Mouse (Mus musculus): ENCODE measurements around the gene Krt18. TPM values are rescaled to one million over a fixed set of nuclear protein-coding genes. Genes with fewer than 3 reads are reported as not detected.
A peak's percentile ranks its signal among the peaks of the same experiment; 100 is the strongest.

Krt18 gene
- polyA plus RNA-seq, 1 experiment from 2014 or later: 33.4 TPM

DNA sequence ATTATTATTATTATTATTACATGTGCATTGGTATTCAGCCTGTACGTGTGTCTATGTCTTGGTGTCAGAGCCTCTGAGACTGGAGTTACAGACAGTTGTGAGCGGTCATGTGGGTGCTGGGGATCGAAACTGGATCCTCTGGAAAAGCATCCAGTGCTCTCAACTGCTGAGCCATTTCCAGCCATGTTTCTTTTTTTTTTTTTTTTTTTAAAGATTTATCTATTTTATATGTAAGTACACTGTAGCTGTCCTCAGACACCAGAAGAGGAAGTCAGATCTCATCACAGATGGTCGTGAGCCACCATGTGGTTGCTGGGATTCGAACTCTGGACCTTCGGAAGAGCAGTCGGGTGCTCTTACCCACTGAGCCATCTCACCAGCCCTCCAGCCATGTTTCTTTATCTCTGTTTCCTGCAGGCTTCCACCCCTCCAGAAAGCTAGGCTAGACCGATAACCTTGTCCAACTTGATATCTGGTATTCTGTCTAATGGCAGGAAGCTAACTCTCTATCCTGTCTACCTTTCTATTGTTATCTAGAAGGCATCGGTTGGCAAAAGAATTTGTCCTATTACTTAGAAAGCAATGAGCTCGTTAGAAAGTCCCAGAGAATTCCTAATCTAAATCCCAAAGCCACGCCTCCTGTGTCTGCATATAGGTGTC is 28.2 kb upstream of the Krt18 start:
- no peak for DNase-seq (ENCODE audit: low spot score)
- no peak overlapping the region for H3K27ac ChIP-seq
- peaks cover 28% of the 10 kb centered on the region for H3K4me1 ChIP-seq
- 93% methylated on average over 11 of the region's 11 CpGs for WGBS
- H3K27me3 ChIP-seq (ENCODE audit: low read depth, poor library complexity, severe bottlenecking): peaks cover 54% of the 10 kb centered on the region
- no peaks in the 10 kb centered on the region for H3K9me3 ChIP-seq (replicated peaks)
- H3K36me3 ChIP-seq: peaks cover 4% of the 10 kb centered on the region; the same call in 1 of the 2 replicates
- H3K4me3 ChIP-seq: no peak overlapping the region

DNA sequence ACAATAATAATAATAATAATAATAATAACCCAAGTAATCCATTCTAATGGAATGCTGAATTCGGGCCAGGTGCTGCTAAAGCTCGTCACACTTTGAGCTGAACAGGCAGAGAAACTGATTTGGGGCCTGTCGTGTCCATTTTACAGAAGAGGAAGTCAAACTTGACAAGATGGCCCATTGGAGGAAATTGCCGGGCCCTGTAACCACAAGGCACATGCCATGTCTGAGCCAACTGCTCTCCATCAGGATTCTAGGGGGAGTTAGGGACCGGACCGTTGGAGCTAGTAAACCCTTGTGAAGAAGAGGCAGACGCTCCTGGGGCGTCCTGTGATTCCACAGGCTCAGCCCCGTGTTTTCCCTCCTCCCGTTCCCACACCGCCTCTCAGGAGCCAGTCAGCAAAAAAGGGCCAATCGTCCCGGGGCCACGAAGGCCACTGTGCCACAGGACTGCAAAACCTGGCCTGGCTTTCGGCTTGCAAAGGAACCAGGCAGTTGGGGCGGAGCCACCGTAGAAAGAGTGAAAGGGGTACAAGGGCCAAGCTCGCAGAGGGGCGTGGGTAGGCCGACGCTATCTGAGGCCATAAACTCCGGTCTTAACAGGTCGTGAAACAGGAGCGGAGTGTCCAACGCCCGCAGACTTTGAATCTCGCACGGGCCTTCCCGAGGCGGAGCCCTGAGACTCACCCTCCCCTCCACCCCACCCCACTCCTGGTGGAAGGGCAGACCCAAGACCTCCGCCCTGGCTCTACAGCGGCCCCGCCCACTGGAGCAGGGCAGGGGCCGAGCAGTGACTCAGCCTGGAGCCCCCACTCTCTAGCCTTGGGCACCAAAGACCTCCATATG is 25.1 kb upstream of the Krt18 start:
- peaks cover 71% of the 10 kb centered on the region for H3K27me3 ChIP-seq (ENCODE audit: low read depth, poor library complexity, severe bottlenecking)
- H3K36me3 ChIP-seq: no peaks in the 10 kb centered on the region
- WGBS: 3% methylated on average over 34 of the region's 34 CpGs
- peak; percentile 85 for DNase-seq (ENCODE audit: low spot score)
- H3K27ac ChIP-seq: peak overlapping the region; percentile 77
- H3K9me3 ChIP-seq (replicated peaks): no peaks in the 10 kb centered on the region
- H3K4me1 ChIP-seq: peaks cover 54% of the 10 kb centered on the region
- peak overlapping the region; percentile 54 for H3K4me3 ChIP-seq

DNA sequence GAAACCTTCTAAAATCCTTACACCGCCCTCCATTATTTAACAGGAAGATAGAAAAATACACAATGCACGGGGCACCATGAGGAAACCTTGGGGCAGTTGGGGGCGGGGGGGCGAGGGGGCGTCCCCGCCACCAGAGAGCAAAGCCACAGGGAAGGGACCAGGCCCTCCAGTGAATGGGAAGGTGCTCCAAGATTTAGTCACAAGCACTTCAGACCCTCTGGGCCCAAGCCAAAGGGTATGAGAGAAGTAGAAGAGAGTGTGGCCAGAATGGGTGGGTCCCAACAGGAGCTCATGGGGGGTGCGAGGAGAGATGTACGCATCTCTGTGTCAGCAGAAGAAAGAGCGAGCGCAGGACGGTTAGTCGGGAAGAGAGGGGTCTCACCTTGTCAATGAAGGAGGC is 24.5 kb upstream of the Krt18 start:
- Histone ChIP-seq H3K27ac (peak overlapping the region; percentile 77), H3K27me3 (ENCODE audit: low read depth, poor library complexity, severe bottlenecking) (peaks cover 77% of the 10 kb centered on the region), H3K4me3 (peak overlapping the region; percentile 54), H3K9me3 (replicated peaks) (no peaks in the 10 kb centered on the region), H3K4me1 (peaks cover 59% of the 10 kb centered on the region), H3K36me3 (no peaks in the 10 kb centered on the region)
- 9% methylated on average over 12 of the region's 12 CpGs for WGBS
- DNase-seq (ENCODE audit: low spot score): no peak

- no peak for DNase-seq (ENCODE audit: low spot score)
- no peaks in the 10 kb centered on the region for H3K36me3 ChIP-seq
- no peaks in the 10 kb centered on the region for H3K9me3 ChIP-seq (replicated peaks)
- WGBS: 13% methylated on average over 11 of the region's 11 CpGs
- peak within 1 kb of the TSS; percentile 54 for H3K4me3 ChIP-seq
- peaks cover 59% of the 10 kb centered on the region for H3K4me1 ChIP-seq
- H3K27me3 ChIP-seq (ENCODE audit: low read depth, poor library complexity, severe bottlenecking): peaks cover 83% of the 10 kb centered on the region
- peak within 1 kb of the TSS; percentile 77 for H3K27ac ChIP-seq
These were observed 23.8 kb upstream of the Krt18 start, which contains the start of gene Krt8 for GRCm38 (mm10) chr15:102004189-102004588. Gene Krt8, minus strand, starts transcription at chr15:102004482.

GRCm38 (mm10) chr15:102005290-102005689 is 22.7 kb upstream of the Krt18 start:
- peaks cover 80% of the 10 kb centered on the region for H3K27me3 ChIP-seq (ENCODE audit: low read depth, poor library complexity, severe bottlenecking)
- WGBS: 48% methylated on average over 4 of the region's 4 CpGs
- H3K4me1 ChIP-seq: peaks cover 60% of the 10 kb centered on the region

GRCm38 (mm10) chr15:102006317-102006716 is 21.7 kb upstream of the Krt18 start:
- H3K27me3 ChIP-seq (ENCODE audit: low read depth, poor library complexity, severe bottlenecking): peaks cover 70% of the 10 kb centered on the region
- no peak overlapping the region for H3K27ac ChIP-seq
- no peaks in the 10 kb centered on the region for H3K36me3 ChIP-seq
- peaks cover 64% of the 10 kb centered on the region for H3K4me1 ChIP-seq
- no peak for DNase-seq (ENCODE audit: low spot score)
- 15% methylated on average over 11 of the region's 11 CpGs for WGBS
- H3K4me3 ChIP-seq: no peak overlapping the region
- H3K9me3 ChIP-seq (replicated peaks): no peaks in the 10 kb centered on the region

More at GRCm38 (mm10) chr15:102005290-102005689, 22.7 kb upstream of the Krt18 start:
- no peak for DNase-seq (ENCODE audit: low spot score)
- H3K36me3 ChIP-seq: no peaks in the 10 kb centered on the region
- H3K9me3 ChIP-seq (replicated peaks): no peaks in the 10 kb centered on the region
- H3K4me3 ChIP-seq: no peak overlapping the region
- no peak overlapping the region for H3K27ac ChIP-seq

- H3K36me3 ChIP-seq: no peaks in the 10 kb centered on the region
- H3K27me3 ChIP-seq (ENCODE audit: low read depth, poor library complexity, severe bottlenecking): peaks cover 63% of the 10 kb centered on the region
- 0 out of 2 replicates have a peak overlapping the region, but pooled peaks have one; percentile 3 for H3K27ac ChIP-seq
- no peak for DNase-seq (ENCODE audit: low spot score)
- peaks cover 60% of the 10 kb centered on the region for H3K4me1 ChIP-seq
- no peak overlapping the region for H3K4me3 ChIP-seq
- WGBS: 60% methylated on average over 12 of the region's 12 CpGs
- no peaks in the 10 kb centered on the region for H3K9me3 ChIP-seq (replicated peaks)
These were observed 20.6 kb upstream of the Krt18 start for GRCm38 (mm10) chr15:102007097-102008069.

GRCm38 (mm10) chr15:102010569-102011245 is 17.3 kb upstream of the Krt18 start:
- no peak for DNase-seq (ENCODE audit: low spot score)
- H3K9me3 ChIP-seq (replicated peaks): no peaks in the 10 kb centered on the region
- peaks cover 35% of the 10 kb centered on the region for H3K27me3 ChIP-seq (ENCODE audit: low read depth, poor library complexity, severe bottlenecking)
- H3K4me3 ChIP-seq: no peak overlapping the region
- WGBS: 77% methylated on average over 3 of the region's 3 CpGs
- peaks cover 46% of the 10 kb centered on the region for H3K4me1 ChIP-seq
- no peak overlapping the region for H3K27ac ChIP-seq
- H3K36me3 ChIP-seq: no peaks in the 10 kb centered on the region

DNA sequence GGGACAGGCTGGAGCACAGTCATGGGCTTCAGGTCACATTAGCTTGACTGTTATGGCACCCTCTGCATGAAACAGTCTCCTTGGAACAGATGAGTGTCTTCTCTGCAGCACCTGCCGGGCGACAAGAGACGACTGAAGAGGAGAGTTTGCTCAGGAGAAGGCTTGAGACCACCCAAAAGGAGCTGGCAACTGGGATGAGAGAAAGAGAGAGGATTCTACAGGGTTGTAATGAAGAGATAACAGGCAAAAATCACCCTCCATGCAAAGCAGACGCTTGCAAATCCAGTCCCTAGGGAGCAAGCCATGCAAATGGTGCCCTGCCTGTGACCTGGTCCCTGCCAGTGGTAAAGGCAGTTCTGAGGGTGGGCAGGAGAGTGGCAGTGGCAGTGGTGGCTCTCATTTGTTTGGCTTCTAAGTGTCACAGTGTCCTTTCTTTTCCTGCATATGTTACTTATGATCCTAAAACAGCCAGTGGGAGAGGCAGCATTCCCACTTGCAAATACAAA is 15.7 kb upstream of the Krt18 start:
- 52% methylated on average over 4 of the region's 4 CpGs for WGBS
- peaks cover 47% of the 10 kb centered on the region for H3K4me1 ChIP-seq
- H3K27ac ChIP-seq: no peak overlapping the region
- H3K9me3 ChIP-seq (replicated peaks): no peaks in the 10 kb centered on the region
- H3K36me3 ChIP-seq: no peaks in the 10 kb centered on the region
- peaks cover 26% of the 10 kb centered on the region for H3K27me3 ChIP-seq (ENCODE audit: low read depth, poor library complexity, severe bottlenecking)
- DNase-seq (ENCODE audit: low spot score): no peak
- no peak overlapping the region for H3K4me3 ChIP-seq

GRCm38 (mm10) chr15:102013651-102014050 is 14.3 kb upstream of the Krt18 start:
- H3K36me3 ChIP-seq: no peaks in the 10 kb centered on the region
- DNase-seq (ENCODE audit: low spot score): no peak
- 0 out of 2 replicates have a peak overlapping the region, but pooled peaks have one; percentile 12 for H3K27ac ChIP-seq
- H3K4me1 ChIP-seq: peaks cover 44% of the 10 kb centered on the region
- no peak overlapping the region for H3K4me3 ChIP-seq
- WGBS: 46% methylated on average over 3 of the region's 3 CpGs
- peaks cover 15% of the 10 kb centered on the region for H3K27me3 ChIP-seq (ENCODE audit: low read depth, poor library complexity, severe bottlenecking)
- no peaks in the 10 kb centered on the region for H3K9me3 ChIP-seq (replicated peaks)

- Histone ChIP-seq H3K4me3 (no peak overlapping the region), H3K9me3 (replicated peaks) (no peaks in the 10 kb centered on the region), H3K4me1 (peaks cover 44% of the 10 kb centered on the region), H3K27me3 (ENCODE audit: low read depth, poor library complexity, severe bottlenecking) (peaks cover 11% of the 10 kb centered on the region), H3K36me3 (no peaks in the 10 kb centered on the region), H3K27ac (no peak overlapping the region)
- no peak for DNase-seq (ENCODE audit: low spot score)
- WGBS: 55% methylated on average over 4 of the region's 4 CpGs
These were observed 13.1 kb upstream of the Krt18 start for GRCm38 (mm10) chr15:102014848-102015247.

DNA sequence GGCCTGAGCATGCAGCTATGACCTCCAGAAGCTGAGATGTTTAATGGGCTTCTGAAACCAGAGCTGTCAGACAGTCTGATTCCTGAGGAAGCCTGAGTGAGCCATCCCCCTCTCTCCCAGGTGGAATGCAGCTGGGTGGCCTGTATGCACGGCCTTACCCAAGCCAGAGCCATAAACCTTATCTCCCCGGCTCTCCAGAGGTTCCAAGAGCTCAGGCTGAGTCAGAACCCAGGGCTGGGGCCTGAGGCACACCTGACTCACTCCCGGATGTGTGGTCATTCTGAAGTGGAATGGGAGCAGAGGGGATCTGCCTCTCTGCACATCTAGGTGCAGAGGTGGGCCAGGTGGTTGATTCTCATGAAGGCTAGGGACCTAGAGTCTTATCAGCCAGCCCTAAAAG is 11.9 kb upstream of the Krt18 start:
- WGBS: 13% methylated on average over 3 of the region's 3 CpGs
- Histone ChIP-seq H3K27me3 (ENCODE audit: low read depth, poor library complexity, severe bottlenecking) (peaks cover 11% of the 10 kb centered on the region), H3K4me3 (no peak overlapping the region), H3K36me3 (no peaks in the 10 kb centered on the region), H3K9me3 (replicated peaks) (no peaks in the 10 kb centered on the region), H3K4me1 (peaks cover 39% of the 10 kb centered on the region), H3K27ac (no peak overlapping the region)
- DNase-seq (ENCODE audit: low spot score): no peak
